Mouse (Mus musculus) neural tube, postnatal 0 days (tissue): ENCODE results near the gene Slf2. TPM values are rescaled to one million over a fixed set of nuclear protein-coding genes. Genes with fewer than 3 reads are reported as not detected.

Experiments
- polyA plus RNA-seq: library from polyadenylated mRNA; unstranded; fragments of >200 nt; fragmentation: Nextera tagmentation; extraction: Ambion mirVana; gene quantifications from 2 replicates; pipeline ENCODE4 v1.2.1, GENCODE M21; 2015

Slf2 gene
- 15.9 and 21.3 TPM in 2 replicates for polyA plus RNA-seq

DNA sequence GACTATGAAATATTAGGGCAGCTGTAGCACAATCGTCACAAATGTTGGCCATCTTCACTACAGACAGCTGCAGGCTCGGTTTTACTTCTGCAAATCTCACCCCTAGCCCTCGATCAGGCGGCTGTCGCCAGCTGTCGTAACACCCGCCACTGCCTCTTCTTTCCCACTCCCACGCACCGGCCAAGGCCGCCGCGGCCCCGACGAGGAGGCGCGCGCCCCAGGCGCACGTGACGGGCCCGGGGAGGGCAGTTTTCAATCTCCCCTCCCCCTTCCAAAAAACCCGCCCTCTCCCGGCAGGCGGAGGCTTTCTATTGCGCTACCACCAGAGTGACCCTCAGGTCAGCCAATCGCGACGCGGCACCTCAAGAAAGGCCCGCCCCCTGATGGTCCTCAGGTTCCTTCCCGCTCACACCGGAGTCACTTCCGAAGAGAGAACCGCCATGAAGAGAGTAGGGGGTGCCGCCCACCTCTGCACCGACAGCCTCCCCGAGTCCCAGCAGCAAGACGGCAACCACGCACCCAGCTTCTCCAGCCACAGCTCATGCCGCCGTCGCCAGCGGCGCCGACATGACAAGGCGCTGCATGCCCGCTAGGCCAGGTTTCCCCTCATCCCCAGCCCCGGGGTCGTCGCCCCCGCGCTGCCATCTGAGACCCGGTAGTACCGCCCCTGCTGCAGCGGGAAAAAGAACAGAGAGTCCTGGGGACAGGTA lies at the start of gene Slf2:
TSS of gene Slf2 (plus strand) at position 408 of the 710 bp plus-strand sequence.

DNA sequence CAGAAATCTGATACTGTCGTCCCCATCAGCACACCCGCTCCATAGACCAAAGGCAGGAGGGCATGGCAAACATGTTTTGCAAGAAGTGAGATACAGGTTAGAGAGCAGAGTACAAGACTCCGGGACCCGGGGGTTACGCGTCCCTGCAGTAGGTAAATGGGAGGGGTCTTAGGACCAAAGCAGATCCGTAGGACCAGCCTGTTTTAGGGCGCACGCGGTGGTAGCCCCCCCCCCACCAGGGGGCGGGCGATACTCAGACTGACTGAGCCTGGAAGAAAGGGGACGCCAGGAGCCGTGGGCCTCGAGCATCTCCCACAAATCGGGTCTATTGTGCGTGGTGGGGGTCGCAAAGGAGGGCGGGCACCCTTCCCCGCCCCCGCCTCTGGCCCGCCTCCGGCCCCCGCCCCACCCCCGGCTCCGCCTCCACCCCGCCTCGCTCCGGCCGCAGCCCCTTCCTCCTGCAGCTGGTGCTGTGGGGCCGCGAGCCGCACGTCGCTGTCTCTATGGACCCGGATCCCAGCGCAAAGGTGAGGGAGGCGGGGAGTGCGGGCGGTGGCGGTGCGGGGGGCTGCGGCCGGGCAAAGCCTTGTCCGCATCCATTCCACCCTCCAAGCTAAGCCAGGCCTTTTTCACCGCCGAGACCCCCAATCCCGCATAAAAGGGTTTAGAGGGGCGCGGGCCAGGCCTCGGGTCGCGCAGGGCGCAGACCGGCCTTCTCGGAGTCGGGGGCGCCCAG lies 58.0 kb downstream of the Slf2 start, which contains the start of gene Sema4g:
TSS of gene Sema4g (plus strand) at position 271 of the 736 bp plus-strand sequence.

DNA sequence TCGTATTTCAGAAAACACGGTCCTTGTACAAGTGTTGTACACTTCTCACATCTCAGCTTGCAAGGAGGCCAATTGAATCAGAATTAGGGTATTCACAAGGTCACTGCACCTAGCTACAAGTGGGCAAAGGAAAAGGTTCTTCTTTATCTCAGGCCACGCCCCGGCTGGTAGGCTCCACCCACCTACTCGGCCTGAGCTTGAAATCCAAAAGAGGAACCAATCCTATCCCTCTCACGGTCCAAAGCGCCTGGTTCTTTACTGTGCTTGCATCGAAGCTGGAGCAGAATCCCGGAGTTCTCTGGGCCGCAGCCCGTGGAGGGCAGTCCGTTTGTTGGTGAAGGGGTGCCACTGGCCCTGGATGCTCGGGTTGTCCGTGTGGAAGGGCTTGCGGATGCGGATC lies 74.5 kb downstream of the Slf2 start, which contains the start of gene Twnk:
TSS of gene Twnk (plus strand) at position 220 of the 400 bp plus-strand sequence.

DNA sequence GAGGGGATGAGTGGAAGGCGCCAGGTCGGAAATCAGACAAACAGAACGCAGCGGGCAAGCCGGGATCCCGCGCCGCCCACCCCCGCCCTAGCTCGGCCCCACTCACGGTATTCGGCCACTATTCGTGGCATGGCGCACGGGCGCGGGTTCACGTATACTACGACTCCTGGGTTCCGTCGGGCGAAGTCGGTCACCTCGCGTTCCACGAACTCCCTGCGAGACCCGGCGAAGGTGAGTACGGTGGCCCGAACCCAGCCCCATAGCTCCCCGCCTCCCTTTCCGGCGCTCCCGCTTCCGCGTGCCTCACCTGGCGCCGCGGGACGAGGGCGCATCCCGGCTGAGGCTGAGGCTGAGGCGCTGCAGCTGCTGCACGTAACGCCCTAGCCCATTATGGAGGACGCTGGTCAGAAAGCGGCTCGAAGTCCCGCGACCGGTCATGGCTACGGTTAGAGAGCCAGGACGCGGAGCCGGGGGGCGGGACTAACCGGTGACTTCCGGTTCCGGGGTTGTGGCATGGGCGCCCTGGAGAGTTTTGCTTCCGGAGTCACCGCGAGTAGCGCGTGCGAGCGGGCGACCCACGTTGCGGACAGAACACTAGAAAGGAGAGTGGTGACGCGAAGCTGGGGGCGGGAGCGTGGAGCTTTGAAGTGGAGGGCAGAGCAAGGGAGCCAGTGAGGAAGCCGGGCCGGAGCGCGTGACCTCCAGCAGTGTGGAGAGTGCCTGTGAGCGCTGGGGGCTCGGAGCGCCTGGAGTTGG lies 75.2 kb downstream of the Slf2 start, which contains the start of gene Mrpl43:
TSS of gene Mrpl43 (minus strand) at position 486 of the 756 bp plus-strand sequence.

GRCm38 (mm10) chr19:45014335-45014971 lies 83.5 kb downstream of the Slf2 start, which contains the start of gene Lzts2:
Gene Lzts2, plus strand, starts transcription at chr19:45014414.

Other genes starting within 250 kb of the Slf2 start
- 16.5 and 18.3 TPM in 2 replicates for gene Pax2, start 175.1 kb upstream of the Slf2 start, polyA plus RNA-seq
- 13.5 and 19.3 TPM in 2 replicates for gene Sema4g, start 58.0 kb downstream of the Slf2 start, polyA plus RNA-seq
- gene Twnk, start 74.5 kb downstream of the Slf2 start, polyA plus RNA-seq: 8.8 TPM in 2 replicates
- 101 and 122 TPM in 2 replicates for gene Mrpl43, start 75.3 kb downstream of the Slf2 start, polyA plus RNA-seq
- 18.4 and 20.2 TPM in 2 replicates for gene Lzts2, start 83.3 kb downstream of the Slf2 start, polyA plus RNA-seq
- 2.1 and 2.3 TPM in 2 replicates for gene Pdzd7, start 114.6 kb downstream of the Slf2 start, polyA plus RNA-seq
- 58.6 and 64.6 TPM in 2 replicates for gene Sfxn3, start 116.4 kb downstream of the Slf2 start, polyA plus RNA-seq
- 2.4 and 2.5 TPM in 2 replicates for gene Kazald1, start 144.1 kb downstream of the Slf2 start, polyA plus RNA-seq
- gene Tlx1, start 219.5 kb downstream of the Slf2 start, polyA plus RNA-seq: not detected in 2 replicates